Mouse (Mus musculus) liver, embryonic 16.5 days (tissue): ENCODE results near the gene Gcnt7. TPM values are rescaled to one million over a fixed set of nuclear protein-coding genes. Genes with fewer than 3 reads are reported as not detected.

Source experiments
- ATAC-seq: fragments of 200-750 bp; cut with Nextera tagmentation; 2 replicates; pipeline ENCODE4 v1.8.0; 2017; ENCODE audit warnings: low read depth, mild to moderate bottlenecking, moderate number of reproducible peaks, moderate library complexity
- H3K27ac ChIP-seq: fragments of 300-500 bp; sonication (generic); 2 replicates; pipeline ENCODE4 v1.5.1; 2014; ENCODE audit warnings: mild to moderate bottlenecking, low read length
- H3K27me3 ChIP-seq: fragments of 300-500 bp; sonication (generic); 2 replicates; pipeline ENCODE4 v1.6.1; 2014; ENCODE audit warnings: low read depth, low read length, mixed read lengths; ENCODE audit not compliant: control insufficient read depth, insufficient read depth
- H3K36me3 ChIP-seq: fragments of 300-500 bp; sonication (generic); 2 replicates; pipeline ENCODE4 v1.6.1; 2014; ENCODE audit warnings: mild to moderate bottlenecking; ENCODE audit not compliant: control insufficient read depth, insufficient read depth
- H3K4me1 ChIP-seq: fragments of 300-500 bp; sonication (generic); 2 replicates; pipeline ENCODE4 v1.6.1; 2014; ENCODE audit warnings: low read depth, low read length, mixed read lengths; ENCODE audit not compliant: control insufficient read depth
- H3K4me2 ChIP-seq: fragments of 300-500 bp; sonication (generic); 2 replicates; pipeline ENCODE4 v1.6.1; 2014; ENCODE audit warnings: low read depth, low read length, mixed read lengths
- H3K4me3 ChIP-seq: fragments of 300-500 bp; sonication (generic); 2 replicates; pipeline ENCODE4 v1.5.1; 2014; ENCODE audit warnings: low read depth, mild to moderate bottlenecking, low read length
- H3K9ac ChIP-seq: fragments of 300-500 bp; sonication (generic); 2 replicates; pipeline ENCODE4 v1.6.1; 2014; ENCODE audit warnings: low read depth, low read length
- H3K9me3 ChIP-seq: fragments of 300-500 bp; sonication (generic); replicated peaks from 2 replicates; pipeline ENCODE4 v1.6.1; 2016; ENCODE audit warnings: low read length; ENCODE audit not compliant: control insufficient read depth
- WGBS: fragments of 180-500 bp; shearing (Covaris S2); extraction: QIAGEN DNeasy Blood & Tissue Kit; methylation state at CpG from one replicate; pipeline ENCODE4 v1.1.7; 2014; ENCODE audit not compliant: insufficient replicate concordance; 5-methylcytosine and 5-hydroxymethylcytosine counted together
- polyA plus RNA-seq: library from polyadenylated mRNA; unstranded; fragments of >200 nt; fragmentation: Nextera tagmentation; extraction: Ambion mirVana; gene quantifications from 2 replicates; pipeline ENCODE4 v1.2.1, GENCODE M21; 2015

Gene Gcnt7
- 0.54 and 0.58 TPM in 2 replicates for polyA plus RNA-seq

DNA sequence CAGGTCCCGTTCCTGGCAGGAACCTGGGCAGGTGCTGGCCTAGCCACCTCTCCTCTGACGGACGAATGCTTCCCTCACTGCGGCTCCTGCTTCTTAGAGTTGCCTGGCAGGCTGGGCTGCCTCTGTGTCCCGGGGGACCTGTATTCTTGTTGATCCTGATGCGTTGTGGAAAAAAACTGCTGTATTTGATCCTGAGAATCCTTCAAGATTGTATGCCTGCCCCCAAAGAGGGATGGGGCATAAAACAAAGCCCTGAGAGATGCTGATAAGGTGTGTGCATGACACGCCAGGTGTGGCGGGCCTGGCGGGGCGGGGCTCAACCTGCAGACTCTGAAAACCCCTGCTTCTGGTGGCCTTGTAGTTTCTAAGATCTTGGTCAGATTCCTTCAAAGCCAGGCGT, at the start of gene Gcnt7:
Gene Gcnt7, minus strand, starts transcription at position 101 of the 400 bp plus-strand sequence.
- H3K4me3 ChIP-seq: no peak within 1 kb of the TSS
- no peak for ATAC-seq
- H3K27ac ChIP-seq: no peak within 1 kb of the TSS

DNA sequence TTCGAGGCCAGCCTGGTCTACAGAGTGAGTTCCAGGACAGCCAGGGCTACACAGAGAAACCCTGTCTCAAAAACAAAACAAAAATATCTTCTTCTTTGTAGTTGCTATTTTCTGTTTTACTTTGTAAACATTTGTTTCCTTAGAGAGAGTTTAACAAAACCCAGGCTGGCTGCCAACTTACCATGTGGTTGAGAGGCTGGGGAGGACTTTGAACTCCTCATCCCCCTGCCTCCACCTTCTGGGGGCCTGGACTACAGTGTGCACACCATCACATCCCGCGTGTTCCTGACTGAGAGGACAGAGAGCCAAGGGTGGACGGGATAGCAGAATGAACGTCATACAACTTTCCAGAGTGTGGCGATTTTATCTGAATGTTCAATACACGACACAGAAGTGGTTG, 47.7 kb upstream of the Gcnt7 start:
- Histone ChIP-seq H3K27me3 (no peaks in the 10 kb centered on the region), H3K27ac (no peak overlapping the region), H3K4me2 (no peak overlapping the region), H3K4me1 (no peaks in the 10 kb centered on the region), H3K9ac (no peak overlapping the region), H3K9me3 (no peaks in the 10 kb centered on the region), H3K36me3 (no peaks in the 10 kb centered on the region), H3K4me3 (no peak overlapping the region)
- ATAC-seq: no peak
- 52% methylated on average over 7 of the region's 7 CpGs for WGBS

More for the DNA sequence above, at the start of gene Gcnt7:
- Histone ChIP-seq H3K9me3 (no peaks in the 10 kb centered on the region), H3K4me1 (no peaks in the 10 kb centered on the region), H3K9ac (no peak within 1 kb of the TSS), H3K4me2 (no peak within 1 kb of the TSS), H3K27me3 (no peaks in the 10 kb centered on the region), H3K36me3 (peaks cover 6% of the 10 kb centered on the region)
- WGBS: 78% methylated on average over 11 of the region's 11 CpGs

DNA sequence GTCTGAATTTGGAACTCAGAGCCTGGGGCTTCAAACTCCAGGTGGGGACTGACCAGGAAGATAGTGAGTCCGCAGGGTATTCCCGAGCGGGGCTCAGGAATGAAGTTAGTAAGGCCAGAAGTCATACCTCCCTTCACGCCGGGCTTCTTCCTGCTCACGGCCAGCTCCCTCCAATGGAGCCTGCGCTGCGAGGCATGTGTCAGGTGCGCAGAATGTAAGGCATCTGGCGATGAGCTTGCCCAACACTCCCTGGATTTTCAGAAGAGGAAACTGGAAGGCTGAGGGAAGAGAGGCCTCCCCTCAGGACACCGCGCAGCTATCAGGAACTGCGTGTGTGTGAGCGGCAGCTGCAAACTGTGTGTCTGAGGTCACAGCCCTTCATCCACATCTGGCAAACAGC, 43.8 kb upstream of the Gcnt7 start:
- no peaks in the 10 kb centered on the region for H3K27me3 ChIP-seq
- ATAC-seq: no peak
- WGBS: 63% methylated on average over 14 of the region's 14 CpGs

DNA sequence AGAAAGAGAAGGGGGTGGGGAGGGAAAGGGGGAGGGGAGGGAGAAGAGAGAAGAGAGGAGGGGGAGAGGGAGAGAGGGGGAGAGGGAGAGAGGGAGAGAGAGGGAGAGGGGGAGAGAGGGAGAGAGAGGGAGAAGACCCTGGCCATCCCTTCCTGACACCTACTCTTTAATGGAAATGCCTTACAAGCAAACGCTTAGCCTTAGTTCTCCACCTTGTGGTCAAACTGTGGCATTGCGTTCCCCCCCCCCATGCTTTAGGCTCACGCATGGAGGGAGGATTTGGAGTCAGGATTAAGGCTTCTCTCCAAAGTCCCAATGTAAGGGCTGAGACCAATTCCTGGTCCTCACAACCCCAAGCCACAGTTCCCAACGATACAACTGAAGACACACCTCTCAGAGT, 42.9 kb upstream of the Gcnt7 start:
- Histone ChIP-seq H3K27me3 (no peaks in the 10 kb centered on the region), H3K9me3 (no peaks in the 10 kb centered on the region), H3K4me2 (no peak overlapping the region), H3K4me1 (no peaks in the 10 kb centered on the region; the same call in 1 of the 2 replicates), H3K27ac (no peak overlapping the region), H3K36me3 (no peaks in the 10 kb centered on the region), H3K9ac (no peak overlapping the region), H3K4me3 (no peak overlapping the region)
- WGBS: 7% methylated on average over 4 of the region's 4 CpGs
- ATAC-seq: no peak

More for the DNA sequence above, 43.8 kb upstream of the Gcnt7 start:
- no peak overlapping the region for H3K4me3 ChIP-seq
- H3K27ac ChIP-seq: no peak overlapping the region
- H3K36me3 ChIP-seq: no peaks in the 10 kb centered on the region
- H3K4me1 ChIP-seq: no peaks in the 10 kb centered on the region; the same call in 1 of the 2 replicates
- no peaks in the 10 kb centered on the region for H3K9me3 ChIP-seq
- no peak overlapping the region for H3K4me2 ChIP-seq
- no peak overlapping the region for H3K9ac ChIP-seq

DNA sequence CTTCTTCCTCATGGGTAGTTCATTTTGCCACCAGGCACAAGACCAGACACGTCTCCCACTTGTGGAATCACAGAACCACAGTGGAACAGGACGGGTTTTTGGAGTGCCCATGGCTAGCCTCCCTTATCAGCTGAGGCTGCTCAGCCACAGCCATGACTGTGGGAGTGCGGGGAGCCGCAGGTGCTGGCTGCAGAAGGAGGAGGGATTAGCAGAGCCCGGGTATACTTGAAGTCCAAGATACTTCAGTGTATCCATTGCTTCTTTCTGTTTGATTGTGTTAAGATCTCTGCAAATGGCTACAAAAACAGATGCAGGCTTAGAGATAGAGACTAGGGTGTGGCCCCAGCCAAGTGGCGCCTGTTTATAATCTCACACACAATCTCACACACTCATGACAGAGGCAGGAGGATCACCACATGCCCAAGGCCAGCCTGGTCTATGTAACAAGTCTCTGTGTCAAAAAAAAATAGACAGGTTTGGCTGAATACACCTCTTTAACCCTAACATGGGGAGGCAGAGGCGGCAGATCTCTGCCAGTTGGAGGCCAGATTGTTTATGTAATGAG, 42.4 kb upstream of the Gcnt7 start:
- Histone ChIP-seq H3K4me1 (no peaks in the 10 kb centered on the region; the same call in 1 of the 2 replicates), H3K9ac (no peak overlapping the region), H3K4me2 (no peak overlapping the region), H3K27ac (no peak overlapping the region), H3K9me3 (no peaks in the 10 kb centered on the region), H3K36me3 (no peaks in the 10 kb centered on the region), H3K27me3 (no peaks in the 10 kb centered on the region), H3K4me3 (no peak overlapping the region)
- peak; percentile 73 for ATAC-seq
- WGBS: 21% methylated on average over 7 of the region's 7 CpGs

DNA sequence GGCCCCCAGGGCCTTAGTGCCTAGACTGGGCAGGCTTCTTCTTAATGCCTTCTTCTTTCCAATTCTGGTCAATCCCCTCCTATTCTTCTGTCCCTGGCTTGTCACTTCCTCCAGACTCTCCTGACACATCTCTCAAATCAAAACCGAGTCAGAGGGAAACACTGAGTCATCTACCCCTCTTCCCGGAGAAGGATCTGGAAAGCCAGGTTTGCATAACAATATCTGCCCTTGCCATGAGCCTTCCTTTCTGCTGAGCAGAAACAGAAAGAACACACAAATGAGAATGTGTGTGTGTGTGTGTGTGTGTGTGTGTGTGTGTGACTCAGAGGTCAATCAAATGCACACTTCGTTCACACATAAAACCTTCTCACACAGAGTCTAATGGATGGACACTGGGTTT, 40.4 kb upstream of the Gcnt7 start:
- WGBS: 48% methylated on average over 3 of the region's 3 CpGs
- no peak overlapping the region for H3K4me2 ChIP-seq
- no peak overlapping the region for H3K27ac ChIP-seq
- H3K9me3 ChIP-seq: no peaks in the 10 kb centered on the region
- no peaks in the 10 kb centered on the region; the same call in 1 of the 2 replicates for H3K4me1 ChIP-seq
- H3K36me3 ChIP-seq: no peaks in the 10 kb centered on the region
- H3K27me3 ChIP-seq: no peaks in the 10 kb centered on the region
- no peak for ATAC-seq
- no peak overlapping the region for H3K4me3 ChIP-seq
- no peak overlapping the region for H3K9ac ChIP-seq

DNA sequence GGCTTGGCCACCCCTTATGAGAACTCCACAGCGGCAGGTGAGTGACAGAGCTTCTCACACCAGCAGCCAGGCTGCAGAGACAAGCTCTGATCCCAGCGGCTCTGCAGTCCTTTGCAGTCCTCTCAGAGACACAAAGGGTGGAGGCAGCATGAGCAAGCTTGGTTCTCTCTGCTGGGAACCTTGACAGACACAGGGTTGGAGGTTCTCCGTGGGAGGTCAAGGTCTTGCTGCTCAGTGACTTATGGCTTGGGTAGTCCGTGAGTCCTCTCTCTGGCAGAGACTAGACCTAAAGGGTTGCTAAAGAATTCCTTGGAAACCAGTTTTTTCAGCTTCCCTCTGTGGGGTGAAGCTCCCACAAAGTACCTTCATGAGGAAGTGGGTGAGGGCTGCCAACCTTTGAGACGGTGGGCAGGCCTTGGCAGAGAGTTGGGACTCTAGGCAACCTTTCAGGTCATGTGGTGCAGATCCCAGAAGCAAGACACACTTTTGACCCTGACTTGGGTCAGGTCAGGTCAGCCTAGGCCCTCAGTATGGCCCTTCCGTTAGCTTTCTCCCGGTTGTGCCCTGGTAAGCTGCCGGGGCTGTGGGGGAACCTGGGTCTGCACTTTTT, 38.4 kb upstream of the Gcnt7 start:
- Histone ChIP-seq H3K36me3 (no peaks in the 10 kb centered on the region), H3K4me3 (no peak overlapping the region), H3K4me2 (no peak overlapping the region), H3K27me3 (no peaks in the 10 kb centered on the region), H3K4me1 (no peaks in the 10 kb centered on the region; the same call in 1 of the 2 replicates), H3K27ac (no peak overlapping the region), H3K9me3 (no peaks in the 10 kb centered on the region), H3K9ac (no peak overlapping the region)
- ATAC-seq: no peak
- 57% methylated on average over 8 of the region's 8 CpGs for WGBS

DNA sequence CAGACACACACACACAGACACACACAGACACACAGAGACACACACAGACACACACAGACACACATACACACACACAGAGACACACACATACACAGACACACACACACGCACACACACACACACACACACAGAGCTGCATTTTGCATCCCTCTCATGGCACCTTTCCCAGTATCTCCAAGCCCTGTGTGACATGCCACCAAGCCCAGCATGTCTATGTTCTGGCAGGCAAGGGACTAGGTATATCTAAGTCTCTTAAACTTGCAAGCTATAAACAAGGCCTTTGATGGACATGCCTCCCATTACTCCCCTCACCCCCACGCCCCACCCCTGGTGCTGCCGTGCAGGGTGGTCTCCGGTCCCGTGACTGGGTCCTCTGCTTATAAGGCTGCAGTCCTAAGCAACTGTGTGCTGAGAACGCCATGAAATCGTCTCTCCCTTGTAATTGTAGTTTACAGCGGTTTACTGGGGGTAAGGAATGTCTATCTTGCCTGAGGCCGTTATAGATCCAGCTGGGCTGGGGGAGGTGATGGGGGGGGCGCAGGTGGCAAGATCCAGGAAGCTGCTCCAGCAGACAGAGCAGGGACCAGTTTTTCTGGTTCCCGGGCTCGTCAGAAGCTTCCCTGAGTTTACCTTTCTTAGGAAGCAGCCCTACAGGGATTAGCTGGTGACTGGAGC, 26.4 kb upstream of the Gcnt7 start:
- Histone ChIP-seq H3K9me3 (no peaks in the 10 kb centered on the region), H3K27ac (no peak overlapping the region)
- no peak for ATAC-seq

DNA sequence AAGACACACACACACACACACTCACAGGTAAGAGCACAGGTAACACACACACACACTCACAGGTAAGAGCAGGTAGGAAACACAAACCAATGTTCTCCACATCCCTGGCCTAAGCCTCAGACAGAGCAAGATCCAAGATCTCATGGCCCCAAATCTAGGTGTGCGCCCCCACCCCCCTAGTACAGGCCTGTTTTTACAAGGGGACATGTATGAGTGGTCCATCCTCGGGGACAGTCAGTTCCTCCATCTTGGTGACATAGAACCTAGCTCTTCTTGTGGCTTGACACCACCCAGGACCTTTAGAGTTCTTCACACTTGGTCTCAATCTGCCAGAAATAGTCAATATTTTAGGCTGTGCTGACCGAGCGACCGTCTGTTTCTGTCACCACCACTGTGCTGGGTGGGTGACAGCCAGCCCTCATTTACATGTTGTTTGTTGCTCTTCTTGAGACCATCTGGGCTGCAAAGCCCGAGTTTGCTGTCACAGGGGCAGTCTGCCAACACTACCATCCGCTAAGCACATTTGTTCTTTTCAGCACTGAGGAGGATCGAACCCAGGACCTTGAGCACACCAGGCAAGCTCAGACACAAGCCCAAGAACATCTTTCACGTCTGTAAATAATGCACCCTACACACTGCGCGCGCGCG, 25.5 kb upstream of the Gcnt7 start:
- no peak for ATAC-seq
- no peaks in the 10 kb centered on the region for H3K36me3 ChIP-seq
- H3K27ac ChIP-seq: no peak overlapping the region
- H3K27me3 ChIP-seq: no peaks in the 10 kb centered on the region
- H3K4me1 ChIP-seq: no peaks in the 10 kb centered on the region
- 75% methylated on average over 14 of the region's 14 CpGs for WGBS
- H3K9ac ChIP-seq: no peak overlapping the region
- no peak overlapping the region for H3K4me3 ChIP-seq
- H3K4me2 ChIP-seq: no peak overlapping the region
- H3K9me3 ChIP-seq: no peaks in the 10 kb centered on the region

More for the DNA sequence above, 26.4 kb upstream of the Gcnt7 start:
- WGBS: 47% methylated on average over 12 of the region's 12 CpGs
- Histone ChIP-seq H3K9ac (no peak overlapping the region), H3K4me1 (no peaks in the 10 kb centered on the region), H3K4me2 (no peak overlapping the region), H3K4me3 (no peak overlapping the region), H3K36me3 (no peaks in the 10 kb centered on the region), H3K27me3 (no peaks in the 10 kb centered on the region)
